Mouse (Mus musculus): ENCODE data around the gene Zfp953. TPM values are rescaled to one million over a fixed set of nuclear protein-coding genes. Genes with fewer than 3 reads are reported as not detected.
"Not testable (repeated sequence)": the region's sequence is repeated elsewhere in the genome, so short reads cannot be mapped to it uniquely, and the experiment has no call there.

Zfp953 gene
- 1 to 10 TPM; 1.1 to 1.5 TPM for total RNA-seq (2021)

DNA sequence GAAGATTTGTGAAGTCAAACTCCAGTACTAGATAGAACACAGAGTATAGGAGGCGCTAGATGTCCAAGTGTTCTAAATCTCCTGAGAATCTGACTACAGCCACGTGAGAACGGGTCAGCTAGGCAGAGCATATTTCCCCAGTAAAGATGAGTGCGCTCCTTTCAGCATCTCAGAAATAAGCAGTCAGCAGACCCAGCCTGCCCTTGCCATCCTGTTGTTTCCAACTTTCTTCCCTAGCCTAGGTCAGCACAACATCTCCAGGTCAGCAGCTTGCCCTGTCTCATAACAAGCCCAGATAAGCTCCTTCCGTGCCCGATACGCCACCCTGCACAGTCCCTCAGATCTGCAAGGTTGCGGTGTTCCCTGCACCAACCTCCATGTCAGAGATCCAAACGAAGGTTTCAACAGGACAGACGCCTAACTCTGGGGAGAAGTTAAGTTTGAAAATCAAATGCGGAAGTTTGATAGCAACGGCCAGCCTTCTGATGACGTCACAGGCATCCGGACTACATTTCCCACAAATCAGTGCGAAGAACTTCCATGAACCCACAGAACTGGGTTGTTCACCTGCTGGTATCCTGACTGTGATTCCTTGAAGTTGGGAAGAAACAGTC lies at the start of gene Zfp953, which contains the start of gene Gm28044:
Gene Zfp953, minus strand, starts transcription at position 475 of the 614 bp plus-strand sequence.
Gene Gm28044, minus strand, starts transcription at position 406 of the 614 bp plus-strand sequence.
- DNase-seq = peak; percentile 91 to 93
- intact Hi-C loops (cut with DNase I) = loop anchor here (1.0 to 10.0 kb wide), 6 partner anchors 15 to 365 kb away; partner anchors contain the start of genes Gm28041, Zfp429, Zfp456 and Zfp58

DNA sequence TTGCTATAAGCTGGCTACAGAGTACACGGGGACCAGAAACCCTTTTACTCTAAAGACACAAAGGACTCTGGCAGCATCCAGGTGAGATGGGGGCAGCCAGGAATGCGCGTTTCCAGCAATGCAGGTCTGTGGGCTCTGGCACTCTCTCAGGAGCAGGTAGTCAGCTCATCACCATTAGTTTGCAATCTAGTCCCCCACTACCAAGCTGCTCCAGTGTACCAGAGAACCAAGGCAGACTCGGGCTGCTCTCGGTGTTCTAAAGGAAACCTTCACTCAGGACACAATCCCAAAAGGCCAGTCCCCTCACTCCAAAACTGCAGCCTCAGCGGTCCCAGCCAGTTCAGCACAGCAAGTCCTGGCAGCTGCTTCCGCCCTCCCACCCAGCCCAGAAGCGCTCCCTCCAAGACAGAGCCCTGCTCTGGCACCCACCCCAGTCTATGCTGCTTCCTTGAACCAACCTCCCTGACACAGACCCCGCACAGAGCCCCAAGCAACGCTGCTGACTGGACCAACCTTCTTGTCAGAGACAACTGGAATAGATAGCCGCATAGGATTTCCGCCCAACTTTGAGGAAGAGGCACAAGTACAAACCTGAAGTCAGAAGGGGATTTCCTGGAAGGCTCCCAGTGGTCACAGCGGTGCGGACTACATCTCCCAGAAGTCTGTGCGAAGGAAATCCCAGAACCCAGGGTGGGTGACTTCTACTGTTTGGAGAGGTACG lies 38.9 kb upstream of the Zfp953 start, which contains the start of gene Zfp429:
Gene Zfp429, minus strand, starts transcription at position 637 of the 721 bp plus-strand sequence.
- peak; percentile 79 to 80 for DNase-seq
- intact Hi-C loops (cut with DNase I) = loop anchor here (5.0 kb wide), 1 partner anchor 37 kb away; the partner anchor contains the start of genes Gm28044 and Zfp953

GRCm38 (mm10) chr13:67376255-67376654 lies 15.8 kb upstream of the Zfp953 start:
- DNase-seq; intact Hi-C loops (cut with DNase I): not testable (repeated sequence)

- intact Hi-C loops (cut with DNase I) = loop anchor here (1.0 kb wide), 1 partner anchor 15 kb away; the partner anchor contains the start of genes Gm28044 and Zfp953
Observed at GRCm38 (mm10) chr13:67375050-67375911, 14.9 kb upstream of the Zfp953 start, which contains the start of the genes Gm28041 and Zfp456. Gene Gm28041 (minus strand): TSS chr13:67375733. Gene Zfp456 (minus strand): TSS chr13:67375810.

GRCm38 (mm10) chr13:67351854-67352253 lies 8.6 kb downstream of the Zfp953 start:
- DNase-seq = no peak
- intact Hi-C loops (cut with DNase I) = no loop called here

More at GRCm38 (mm10) chr13:67375050-67375911, 14.9 kb upstream of the Zfp953 start, which contains the start of the genes Gm28041 and Zfp456:
- peak; percentile 71 to 77 for DNase-seq

DNA sequence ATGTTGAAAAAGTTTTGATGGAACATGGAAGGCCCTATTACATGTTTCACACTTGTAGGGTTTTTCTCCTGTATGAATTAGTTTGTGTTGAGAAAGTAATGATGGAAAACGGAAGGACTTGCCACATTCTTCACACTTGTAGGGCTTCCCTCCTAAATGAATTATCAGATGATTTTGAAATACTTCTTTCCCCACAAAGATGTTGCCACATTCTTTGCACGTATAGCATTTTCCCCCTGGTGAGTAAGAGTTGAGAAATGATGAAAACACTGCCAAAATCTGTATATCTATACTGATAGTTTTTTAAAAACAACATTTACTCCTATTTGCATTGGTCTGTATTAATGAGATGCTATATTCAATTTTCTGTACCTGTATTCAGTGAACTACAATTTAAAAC lies 17.0 kb downstream of the Zfp953 start:
- intact Hi-C loops (cut with DNase I) = no loop called here
- no peak for DNase-seq

GRCm38 (mm10) chr13:67332877-67333276 lies 27.5 kb downstream of the Zfp953 start:
- peak in 1 of 2 experiments; percentile 2 for DNase-seq
- intact Hi-C loops (cut with DNase I) = loop anchor here (2.0 kb wide), 1 partner anchor 26 kb away; no protein-coding TSS in a partner anchor

GRCm38 (mm10) chr13:67332019-67332724 lies 28.2 kb downstream of the Zfp953 start, which contains the start of gene Zfp595:
Gene Zfp595 (minus strand): TSS chr13:67332570.
- peak; percentile 81 to 84 for DNase-seq
- intact Hi-C loops (cut with DNase I) = loop anchor here (2.0 kb wide), 1 partner anchor 27 kb away; no protein-coding TSS in a partner anchor

- intact Hi-C loops (cut with DNase I) = loop anchor here (2.0 to 10.0 kb wide), 5 partner anchors 28 to 418 kb away; partner anchors contain the start of genes Gm49345, Zfp65 and Zfp729a
- DNase-seq = no peak
Observed at GRCm38 (mm10) chr13:67306718-67307117, 53.7 kb downstream of the Zfp953 start.

DNA sequence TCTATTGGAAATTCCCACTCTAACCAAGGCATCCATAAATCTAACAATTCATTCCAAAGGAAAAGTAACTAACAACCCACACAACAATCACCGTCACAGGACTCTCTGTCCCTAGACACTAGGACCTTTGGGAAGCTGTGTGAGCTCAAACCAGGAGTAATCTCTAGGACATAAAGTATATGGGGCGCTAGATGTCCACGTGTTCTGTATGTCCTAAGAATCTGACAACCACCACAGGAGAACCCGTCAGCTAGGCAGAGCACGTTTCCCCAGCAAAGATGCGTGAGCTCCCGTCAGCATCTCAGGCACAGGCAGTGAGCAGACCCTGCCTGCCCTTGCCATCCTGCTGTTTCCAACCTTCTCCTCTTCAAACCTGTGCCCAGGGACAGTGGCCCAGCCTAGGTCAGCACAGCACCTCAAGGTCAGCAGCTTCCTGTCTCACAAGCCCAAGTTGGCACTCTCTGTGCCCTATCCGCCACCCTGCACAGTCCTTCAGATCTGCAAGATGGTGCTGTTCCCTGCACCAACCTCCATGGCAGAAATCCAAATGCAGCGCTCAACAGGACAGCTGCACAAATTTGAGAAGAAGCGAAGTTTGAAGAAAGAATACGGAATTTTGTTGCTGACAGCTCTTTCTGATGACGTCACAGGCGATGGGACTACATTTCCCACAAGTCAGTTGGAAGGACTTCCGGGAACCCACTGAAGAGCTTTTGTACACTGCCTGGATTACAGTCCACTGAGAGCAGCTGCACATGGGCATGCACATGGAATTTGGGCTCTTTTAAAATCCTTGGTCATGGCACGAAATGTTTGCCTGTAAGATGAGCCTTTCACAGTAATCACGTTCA lies 54.4 kb downstream of the Zfp953 start, which contains the start of gene Zfp457:
Gene Zfp457, minus strand, starts transcription at position 664 of the 851 bp plus-strand sequence.
- peak; percentile 88 to 89 for DNase-seq
- intact Hi-C loops (cut with DNase I) = loop anchor here (2.0 to 10.0 kb wide), 5 partner anchors 29 to 419 kb away; partner anchors contain the start of genes Gm49345, Zfp65 and Zfp729a

Other genes with a start within 250 kb of the Zfp953 start
- 1 to 10 TPM in 1 of 2 experiments, under 1 TPM in 1; 0.95 to 1.1 TPM for gene Rslcan18, start 244.3 kb downstream of the Zfp953 start, total RNA-seq (2021)
- gene Zfp759, start 238.9 kb downstream of the Zfp953 start, total RNA-seq (2021) = 1 to 10 TPM; 5.0 to 5.9 TPM
- 1 to 10 TPM; 2.7 to 3.1 TPM for gene Rsl1, start 187.4 kb downstream of the Zfp953 start, total RNA-seq (2021)
- gene Zfp455, start 166.1 kb downstream of the Zfp953 start, total RNA-seq (2021) = 1 to 10 TPM in 1 of 2 experiments, under 1 TPM in 1; 0.84 to 1.3 TPM
- 1 to 10 TPM; 2.0 to 2.5 TPM for gene Zfp458, start 82.1 kb downstream of the Zfp953 start, total RNA-seq (2021)
- 1 to 10 TPM; 2.0 to 5.2 TPM for gene Zfp457, start 54.1 kb downstream of the Zfp953 start, total RNA-seq (2021)
- 1 to 10 TPM; 1.9 to 2.2 TPM for gene Zfp595, start 28.0 kb downstream of the Zfp953 start, total RNA-seq (2021)
- 1 to 10 TPM; 1.4 TPM for gene Gm28044, start 69 bp downstream of the Zfp953 start, total RNA-seq (2021)
- 1 to 10 TPM; 1.7 to 2.1 TPM for gene Gm28041, start 15.1 kb upstream of the Zfp953 start, total RNA-seq (2021)
- under 1 TPM; 0.72 to 0.76 TPM for gene Zfp456, start 15.2 kb upstream of the Zfp953 start, total RNA-seq (2021)
- 1 to 10 TPM; 1.3 to 3.1 TPM for gene Zfp429, start 39.2 kb upstream of the Zfp953 start, total RNA-seq (2021)
- gene Zfp459, start 60.8 kb upstream of the Zfp953 start, total RNA-seq (2021) = 1 to 10 TPM in 1 of 2 experiments, under 1 TPM in 1; 0.58 to 1.2 TPM
- 10 to 100 TPM in 1 of 2 experiments, 1 to 10 TPM in 1; 10.0 to 10.2 TPM for gene Zfp874a, start 91.0 kb upstream of the Zfp953 start, total RNA-seq (2021)
- 10 to 100 TPM; 16.8 to 22.4 TPM for gene Zfp874b, start 123.7 kb upstream of the Zfp953 start, total RNA-seq (2021)
- 1 to 10 TPM; 3.5 to 4.7 TPM for gene Zfp58, start 139.9 kb upstream of the Zfp953 start, total RNA-seq (2021)
- gene Gm26965, start 165.5 kb upstream of the Zfp953 start, total RNA-seq (2021) = not detected
- gene Zfp87, start 165.6 kb upstream of the Zfp953 start, total RNA-seq (2021) = 1 to 10 TPM; 7.1 TPM
- gene Zfp748, start 193.2 kb upstream of the Zfp953 start, total RNA-seq (2021) = 1 to 10 TPM; 3.5 to 4.1 TPM
- 1 to 10 TPM; 3.8 to 5.2 TPM for gene Zfp729b, start 249.1 kb upstream of the Zfp953 start, total RNA-seq (2021)